ENCODE assay signal across 10 mouse cellular contexts in genomic region chr15:102287395-102287794, GRCm38 (mm10). TPM values are rescaled to one million over a fixed set of nuclear protein-coding genes. Genes with fewer than 3 reads are reported as not detected.
DNase-seq lines count a peak whose midpoint lies in the region; ATAC-seq and TF ChIP-seq lines count a peak whose summit lies in the region.
"Had no signal": no experiment of that assay in that cellular context is flagged by ENCODE, and none has a peak within 500 bp of the region (broad histone marks: within the 10 kb centered on the region; RNA-seq: fewer than 3 reads in every experiment).

No protein-coding gene starts in this region.

- peak; percentile 46; the same call in 1 of the 2 replicates for TF ChIP-seq CTCF in cerebellum, adult 2 months (IDR thresholded peaks at IDR 0.05; ENCODE audit: borderline replicate concordance, insufficient read depth, low read depth, low read length)
- peak; percentile 82 for TF ChIP-seq CTCF in stomach, postnatal 0 days (IDR thresholded peaks at IDR 0.05; ENCODE audit: low read depth)

- no peaks in the 10 kb centered on the region for H3K27me3 ChIP-seq in cerebellum, adult 2 months (ENCODE audit: control insufficient read depth, insufficient read depth, low read length)
- no peaks in the 10 kb centered on the region for H3K27me3 ChIP-seq in stomach, postnatal 0 days (ENCODE audit: control insufficient read depth, insufficient read depth, low read length)
- H3K27me3 ChIP-seq: hindbrain, embryonic 15.5 days had no signal

- peak in 1 of 2 experiments; percentile 42 for DNase-seq in cerebellum, adult 2 months
- DNase-seq in left cerebral cortex, postnatal 14 days (ENCODE audit: low spot score in 2 of 2), result peak; percentile 41 to 58
- no peak for DNase-seq in left cerebral cortex, adult 11 months (ENCODE audit: low spot score)
- peak; percentile 59 for DNase-seq in ZHBTc4 (ENCODE audit: low read depth, low spot score)
- peak; percentile 47 for DNase-seq in stomach, postnatal 0 days (ENCODE audit: low spot score)
- no peak for DNase-seq in layer of hippocampus, adult 9-11 months

- no peaks in the 10 kb centered on the region for H3K4me1 ChIP-seq in cerebellum, adult 2 months (ENCODE audit: control insufficient read depth, insufficient read depth, low read length)
- H3K4me1 ChIP-seq in stomach, postnatal 0 days (replicated peaks; ENCODE audit: control insufficient read depth, insufficient read depth), result no peaks in the 10 kb centered on the region
- H3K4me1 ChIP-seq: hindbrain, embryonic 15.5 days had no signal

- no peak for TF ChIP-seq POLR2A in cerebellum, adult 2 months (IDR thresholded peaks at IDR 0.05; ENCODE audit: borderline replicate concordance, insufficient read depth, low read length)

- H3K27ac ChIP-seq in cerebellum, adult 2 months (ENCODE audit: insufficient read depth, low read length), result no peak overlapping the region
- no peak overlapping the region for H3K27ac ChIP-seq in stomach, postnatal 0 days (replicated peaks)
- H3K27ac ChIP-seq: hindbrain, embryonic 15.5 days had no signal

- intact Hi-C loops in left cerebral cortex, postnatal 14 days (cut with DNase I), result loop anchor here (5.0 kb wide), 1 partner anchor 40 kb away; the partner anchor contains the start of gene Pfdn5

- no peak for ATAC-seq in cerebellum, adult (ENCODE audit: insufficient number of reproducible peaks, low FRiP score, low TSS enrichment)
- peak; percentile 63 for ATAC-seq in inflammation-experienced regulatory T-cells, adult 6 months
- ATAC-seq in stomach, postnatal 0 days (ENCODE audit: low FRiP score, low TSS enrichment), result no peak

- TF ChIP-seq EP300 in stomach, postnatal 0 days (optimal IDR thresholded peaks at IDR 0.05), result no peak

- no peaks in the 10 kb centered on the region for H3K36me3 ChIP-seq in stomach, postnatal 0 days (ENCODE audit: control insufficient read depth, insufficient read depth, low read length)

- no peak overlapping the region for H3K9ac ChIP-seq in stomach, postnatal 0 days (ENCODE audit: low read length)
- H3K9ac ChIP-seq: hindbrain, embryonic 15.5 days had no signal

- no peak overlapping the region for H3K4me3 ChIP-seq in cerebellum, adult 2 months (replicated peaks; ENCODE audit: insufficient read depth, low read depth, low read length)
- no peak overlapping the region for H3K4me3 ChIP-seq in stomach, postnatal 0 days (ENCODE audit: low read depth, low read length)
- H3K4me3 ChIP-seq: hindbrain, embryonic 15.5 days had no signal

- H3K9me3 ChIP-seq in stomach, postnatal 0 days (ENCODE audit: control insufficient read depth, low read length), result no peaks in the 10 kb centered on the region
- H3K9me3 ChIP-seq: G1E; hindbrain, embryonic 15.5 days had no signal

- no peak overlapping the region for H3K4me2 ChIP-seq in stomach, postnatal 0 days (replicated peaks; ENCODE audit: low read depth)
- H3K4me2 ChIP-seq: hindbrain, embryonic 15.5 days had no signal

RNA-seq across cellular contexts. Expression of gene Mfsd5, which starts 8.1 kb away (rescaled TPM):
- polyA plus RNA-seq in cerebellum, adult 2 months (2012; rRNA removed), result 60.9 and 62.3 TPM in 2 replicates
- total RNA-seq in left cerebral cortex, postnatal 14 days (2021), result 10 to 100 TPM; 36.8 to 40.6 TPM
- 10 to 100 TPM; 30.8 to 33.1 (median 31.8) TPM for polyA plus RNA-seq in inflammation-experienced regulatory T-cells, adult 6 months (2017; shearing (Covaris generic))
- 81.6 and 83.6 TPM in 2 replicates for polyA plus RNA-seq in stomach, postnatal 0 days (2015; fragmentation: Nextera tagmentation; extraction: Ambion mirVana)

RNA-seq across cellular contexts. Expression of gene Espl1, which starts 8.7 kb away (rescaled TPM):
- 0.62 and 0.86 TPM in 2 replicates for polyA plus RNA-seq in cerebellum, adult 2 months (2012; rRNA removed)
- 1 to 10 TPM; 1.8 to 2.3 TPM for total RNA-seq in left cerebral cortex, postnatal 14 days (2021)
- polyA plus RNA-seq in inflammation-experienced regulatory T-cells, adult 6 months (2017; shearing (Covaris generic)), result 10 to 100 TPM in 1 of 3 experiments, 1 to 10 TPM in 2; 1.9 to 17.9 (median 3.2) TPM
- 2.2 and 4.0 TPM in 2 replicates for polyA plus RNA-seq in stomach, postnatal 0 days (2015; fragmentation: Nextera tagmentation; extraction: Ambion mirVana)

RNA-seq across cellular contexts. Expression of gene Gm9918, which starts 17.0 kb away (rescaled TPM):
- 0.13 and 0.15 TPM in 2 replicates for polyA plus RNA-seq in cerebellum, adult 2 months (2012; rRNA removed)
- total RNA-seq in left cerebral cortex, postnatal 14 days (2021), result not detected
- polyA plus RNA-seq in inflammation-experienced regulatory T-cells, adult 6 months (2017; shearing (Covaris generic)), result not detected
- 0.10 and 0.12 TPM in 2 replicates for polyA plus RNA-seq in stomach, postnatal 0 days (2015; fragmentation: Nextera tagmentation; extraction: Ambion mirVana)
- polyA plus RNA-seq: G1E had no signal

RNA-seq across cellular contexts. Expression of gene Rarg, which starts 30.1 kb away (rescaled TPM):
- polyA plus RNA-seq in cerebellum, adult 2 months (2012; rRNA removed), result 12.8 and 12.9 TPM in 2 replicates
- 1 to 10 TPM; 8.3 to 9.4 TPM for total RNA-seq in left cerebral cortex, postnatal 14 days (2021)
- 10 to 100 TPM; 15.5 to 18.4 (median 18.3) TPM for polyA plus RNA-seq in inflammation-experienced regulatory T-cells, adult 6 months (2017; shearing (Covaris generic))
- 27.2 and 34.6 TPM in 2 replicates for polyA plus RNA-seq in stomach, postnatal 0 days (2015; fragmentation: Nextera tagmentation; extraction: Ambion mirVana)

RNA-seq across cellular contexts. Expression of gene Pfdn5, which starts 38.5 kb away (rescaled TPM):
- 318 and 360 TPM in 2 replicates for polyA plus RNA-seq in cerebellum, adult 2 months (2012; rRNA removed)
- total RNA-seq in left cerebral cortex, postnatal 14 days (2021), result 100 to 1,000 TPM; 313 to 315 TPM
- polyA plus RNA-seq in inflammation-experienced regulatory T-cells, adult 6 months (2017; shearing (Covaris generic)), result 1,000 to 10,000 TPM in 2 of 3 experiments, 100 to 1,000 TPM in 1; 936 to 1,841 (median 1,443) TPM
- 321 and 336 TPM in 2 replicates for polyA plus RNA-seq in stomach, postnatal 0 days (2015; fragmentation: Nextera tagmentation; extraction: Ambion mirVana)

Comparison
In these comparisons a context has a peak if more than half of its experiments do, and no peak if none do; other contexts are left out.
1. DNase-seq: peak in left cerebral cortex, postnatal 14 days (2 of 2), ZHBTc4 (single experiment) and stomach, postnatal 0 days (single experiment); none in left cerebral cortex, adult 11 months (single experiment) and layer of hippocampus, adult 9-11 months (single experiment).